Mouse (Mus musculus) lung, adult 2 months (tissue): Measurements from ENCODE around the gene Get4.

Experiments
- CTCF ChIP-seq: fragments of 200-500 bp; IDR thresholded peaks from 2 replicates; pipeline ENCODE4 v1.5.1; 2011; ENCODE audit warnings: mild to moderate bottlenecking, low read length, control low read depth; ENCODE audit not compliant: insufficient read depth
- POLR2A ChIP-seq: fragments of 200-500 bp; IDR thresholded peaks from 2 replicates; pipeline ENCODE4 v1.6.1; 2011; ENCODE audit warnings: low read depth, mild to moderate bottlenecking, control low read depth, low read length, borderline replicate concordance; ENCODE audit errors: extremely low read depth

GRCm38 (mm10) chr5:139229716-139230115 is 22.4 kb upstream of the Get4 start:
- TF ChIP-seq CTCF (no peak), POLR2A (no peak)
